Mouse (Mus musculus) CD4-positive, CD25-positive, alpha-beta regulatory T cell, adult 2 months (primary cell): ENCODE data around the gene Lrmda.

Experiments used
- DNase-seq: peaks from one replicate; pipeline ENCODE4 v3.0.0-alpha.2; 2012; ENCODE audit warnings: low read depth, low spot score

Gene Lrmda

DNA sequence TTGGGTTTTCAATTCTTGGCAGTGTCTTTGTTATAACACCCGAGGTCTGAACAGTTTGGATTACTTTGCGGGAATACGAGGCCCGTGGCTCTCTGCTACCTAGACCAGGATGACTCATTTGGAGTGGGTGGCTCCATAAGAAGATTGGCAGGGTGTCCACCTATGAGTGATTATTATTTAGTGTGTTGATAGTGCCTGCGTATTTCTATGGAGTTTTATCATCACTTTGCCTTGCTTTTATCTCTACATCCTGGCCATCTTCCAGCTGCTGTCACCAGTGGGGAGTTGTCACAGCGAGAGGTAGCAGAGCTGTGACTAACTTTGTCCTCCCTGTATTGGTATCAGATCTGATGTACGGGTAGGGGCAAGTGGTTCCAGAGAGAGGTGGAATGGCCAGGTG, 393.7 kb downstream of the Lrmda start:
- DNase-seq: no peak

DNA sequence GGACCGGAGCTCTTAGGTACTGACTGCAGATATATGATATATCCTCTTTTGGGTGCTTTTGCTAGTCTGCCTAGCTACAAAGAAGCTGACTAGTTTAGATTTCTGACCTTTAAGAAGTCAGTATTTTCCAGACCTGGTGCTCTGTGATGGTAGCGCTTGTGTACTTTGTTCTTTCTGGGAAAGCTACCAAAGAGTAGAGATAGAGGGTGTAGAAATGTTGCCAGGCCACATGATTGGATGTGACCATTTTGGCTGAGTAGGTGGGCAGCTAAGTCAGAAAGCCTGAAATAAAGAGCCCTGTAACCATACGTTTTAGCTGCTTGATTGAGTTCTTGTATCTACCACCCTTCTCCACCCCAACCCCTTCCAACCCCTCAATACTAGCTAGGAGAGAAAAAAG, 398.2 kb downstream of the Lrmda start:
- no peak for DNase-seq

DNA sequence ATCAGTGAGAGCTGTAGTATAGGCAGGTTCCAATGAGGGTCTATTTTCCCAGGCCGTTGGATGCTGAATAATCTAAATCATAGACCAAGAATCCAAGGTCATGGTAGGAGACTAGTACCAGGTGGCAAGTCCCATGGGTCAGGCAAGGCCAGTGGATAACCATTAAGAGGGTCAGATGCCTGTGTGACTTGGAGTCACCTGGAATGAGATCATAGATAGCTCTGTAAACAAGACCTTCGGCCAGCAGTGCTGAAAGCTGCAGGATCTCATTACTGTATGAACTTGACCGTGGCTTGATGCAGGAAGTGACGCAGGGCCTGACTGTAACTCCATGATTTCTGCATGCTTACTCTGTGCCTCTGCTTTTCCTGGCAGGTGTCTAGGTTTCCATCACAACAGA, 402.2 kb downstream of the Lrmda start:
- DNase-seq: no peak

DNA sequence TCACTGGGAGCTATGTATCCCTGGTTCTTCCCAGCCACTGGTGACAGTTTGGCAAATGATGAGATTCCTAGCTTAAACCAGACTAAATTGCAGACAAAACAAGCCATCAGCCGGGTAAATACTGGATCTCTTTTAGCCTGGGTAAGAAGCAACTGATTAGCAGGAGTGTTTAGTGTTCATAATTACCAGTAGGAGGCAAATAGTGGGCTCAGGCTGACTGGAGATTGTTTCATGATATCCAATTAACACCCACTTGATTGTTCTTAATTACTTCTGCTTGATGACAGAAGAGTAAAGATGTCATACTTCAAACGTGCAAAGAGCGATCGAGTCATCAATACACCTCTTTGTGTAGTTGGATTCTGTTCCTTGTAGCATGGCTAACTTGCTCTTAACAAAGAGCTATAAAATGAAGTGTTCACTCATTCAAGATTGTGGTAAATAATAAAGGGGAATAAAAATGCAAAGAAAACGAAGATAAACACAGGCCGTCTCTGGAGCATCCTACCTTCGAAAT, 405.6 kb downstream of the Lrmda start:
- DNase-seq: no peak

DNA sequence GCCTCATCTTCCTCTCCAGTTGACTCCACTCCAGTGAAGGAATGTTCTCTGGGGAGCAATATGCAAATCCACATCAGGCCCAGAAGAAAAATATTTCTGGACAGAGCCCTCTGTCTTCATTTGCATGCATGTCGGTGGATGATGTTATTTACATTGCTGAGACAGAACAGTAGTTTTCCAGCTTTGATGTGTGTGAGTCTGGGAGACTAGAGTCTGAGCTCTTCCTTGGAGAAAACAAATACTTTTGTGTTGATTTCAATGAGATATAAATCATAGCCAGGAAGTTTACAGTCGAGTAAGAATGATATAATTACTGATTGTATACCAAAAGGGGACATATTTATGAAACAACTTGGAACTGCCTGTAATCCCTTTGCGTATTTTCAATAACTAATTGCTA, 415.9 kb downstream of the Lrmda start:
- DNase-seq: no peak

DNA sequence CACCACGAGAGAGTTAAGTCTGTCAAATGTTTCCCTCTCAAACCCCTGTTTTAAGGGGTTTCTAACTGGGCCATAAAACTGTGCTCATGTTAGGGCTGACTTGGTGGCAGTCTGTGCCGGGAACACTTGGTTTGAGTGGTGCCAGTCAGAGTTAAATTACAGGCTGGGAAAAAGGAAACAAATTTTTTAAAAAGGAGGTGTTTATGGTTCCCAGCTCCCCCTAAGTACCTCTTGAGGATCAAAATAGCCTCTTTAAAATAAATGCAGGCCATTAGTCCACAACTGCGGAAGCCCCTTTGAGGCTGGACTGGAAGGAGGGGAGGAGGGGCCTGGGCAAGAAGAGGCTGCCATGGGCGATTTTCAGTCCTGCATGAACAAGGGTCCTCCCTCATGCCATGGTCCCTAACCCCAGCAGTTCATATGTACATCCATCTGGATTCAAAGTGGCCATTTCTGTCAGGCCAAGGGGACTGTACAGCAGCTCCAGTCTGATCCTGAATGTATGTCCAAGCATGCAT, 416.4 kb downstream of the Lrmda start:
- no peak for DNase-seq

DNA sequence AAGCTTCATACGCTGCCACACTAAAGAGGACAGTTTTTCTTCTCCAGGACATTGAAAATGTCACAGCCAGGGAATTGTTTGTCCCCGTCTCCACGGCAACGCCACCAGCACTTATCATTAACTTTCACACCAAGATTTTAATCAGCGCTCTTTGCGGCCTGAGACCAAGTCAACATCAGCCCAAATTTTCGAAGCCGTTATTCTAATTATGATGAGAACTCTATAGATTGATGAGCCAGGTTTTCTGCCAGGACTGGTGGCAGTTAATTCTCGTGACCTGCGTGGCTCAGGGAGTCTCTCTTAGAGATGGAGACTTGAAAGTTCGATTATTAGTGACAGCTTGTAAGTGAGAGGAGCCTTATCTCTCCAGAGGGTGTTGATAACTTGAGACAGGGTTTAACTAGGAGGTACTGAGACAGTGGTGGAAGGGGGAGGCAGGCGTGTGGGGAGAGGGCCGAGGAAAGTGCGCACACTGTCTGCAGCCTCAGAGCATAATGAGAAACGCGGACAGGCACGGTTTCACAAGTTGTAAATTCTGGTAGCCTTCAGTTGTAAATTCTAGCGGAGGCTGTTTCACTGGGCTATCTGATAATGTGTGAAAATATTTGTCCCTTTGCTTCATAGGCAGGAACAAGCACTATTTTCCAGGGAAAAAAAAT, 421.0 kb downstream of the Lrmda start:
- DNase-seq: no peak

DNA sequence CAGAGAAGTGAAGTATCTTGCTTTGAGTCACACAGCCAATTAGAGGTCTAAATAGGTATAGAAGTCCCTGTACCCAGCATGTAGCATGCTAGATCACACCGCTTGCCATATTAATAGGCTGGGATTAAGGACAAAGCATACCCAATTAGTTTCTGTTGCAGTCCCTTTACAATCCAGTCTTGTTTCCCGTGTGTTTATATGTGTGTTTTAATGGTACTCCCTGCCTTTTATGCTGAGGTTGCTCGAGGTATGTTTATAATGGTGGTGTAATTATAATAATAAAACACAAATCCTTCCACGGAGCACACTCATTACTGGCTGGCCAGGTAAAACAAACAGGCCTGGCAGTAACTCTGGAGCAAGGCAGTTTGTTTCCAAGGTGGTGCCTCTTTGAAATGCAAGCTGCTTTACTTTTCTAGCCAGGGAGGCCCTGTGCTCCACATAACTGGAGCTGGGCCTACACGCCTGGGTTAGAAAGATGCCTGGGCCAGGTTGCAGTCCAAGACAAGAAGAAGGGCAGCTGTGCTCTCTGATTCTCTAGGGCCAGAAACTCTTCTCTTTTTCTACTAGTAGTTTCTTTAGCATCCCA, 422.4 kb downstream of the Lrmda start:
- DNase-seq: no peak

DNA sequence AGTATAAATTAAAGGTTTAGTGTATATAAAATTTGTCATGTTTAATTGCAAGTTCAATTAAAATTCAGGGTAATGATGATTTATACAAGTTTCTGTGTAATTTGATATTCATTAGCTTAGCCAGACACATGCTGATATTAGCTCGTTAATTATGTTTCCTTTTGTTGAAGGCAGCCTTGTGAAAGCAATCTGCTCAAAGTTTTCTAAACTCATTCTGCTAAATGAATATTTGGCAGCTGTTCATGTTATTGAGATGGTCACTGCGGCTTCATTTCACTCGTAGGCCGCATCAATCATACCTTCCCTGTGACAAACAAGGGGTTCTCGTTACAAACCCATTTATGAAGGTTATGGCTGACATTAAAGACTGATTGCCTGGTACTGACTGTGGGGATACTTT, 423.2 kb downstream of the Lrmda start:
- no peak for DNase-seq

DNA sequence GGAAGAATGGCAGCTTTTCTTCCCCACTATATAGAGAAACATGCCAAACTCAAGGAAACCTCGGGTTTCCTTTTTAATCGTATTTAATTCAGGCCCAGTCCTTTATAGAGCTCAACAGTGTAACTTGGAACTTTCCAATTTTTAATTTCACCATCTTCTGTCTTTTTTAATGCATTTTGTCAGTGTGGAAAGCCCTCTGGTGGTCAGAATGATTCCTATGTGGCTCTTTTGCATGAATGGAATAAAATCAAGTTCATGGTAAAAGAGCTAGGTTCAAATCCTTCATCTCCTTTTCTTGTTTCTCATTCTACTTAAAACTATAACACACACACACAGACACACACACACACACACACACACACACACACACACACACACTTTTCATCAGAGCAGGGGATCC, 425.0 kb downstream of the Lrmda start:
- DNase-seq: no peak

DNA sequence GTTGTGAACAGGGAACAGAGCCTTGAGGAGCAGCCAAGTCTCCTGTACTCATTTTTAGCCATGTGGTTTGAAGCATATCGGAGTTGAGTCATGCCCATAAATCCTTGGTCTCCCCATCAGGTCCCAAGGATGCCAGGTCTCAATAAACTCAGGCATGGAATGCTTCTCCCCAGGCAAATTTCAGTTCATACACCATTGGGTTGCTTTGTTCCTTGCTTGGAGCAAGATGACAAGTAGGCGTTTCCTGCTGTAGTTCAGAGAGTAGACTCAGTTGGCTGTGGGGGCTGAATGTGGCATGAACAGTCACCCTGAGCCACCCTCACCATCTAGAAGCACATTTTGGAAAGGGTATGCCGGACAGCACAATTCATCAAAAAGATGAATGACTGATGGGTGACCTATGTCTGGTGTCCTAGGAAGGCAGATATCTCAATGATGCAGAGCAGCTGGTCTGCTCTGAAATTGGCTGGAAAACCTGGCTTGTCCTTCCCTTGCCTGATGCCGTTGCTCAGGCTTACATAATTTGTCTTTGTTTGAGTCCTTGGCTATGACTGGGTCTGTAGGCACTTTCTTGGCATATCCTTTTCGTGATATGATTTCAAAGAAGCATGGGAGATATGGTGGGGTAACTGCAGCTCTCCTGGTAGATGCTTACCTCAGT, 425.8 kb downstream of the Lrmda start:
- DNase-seq: no peak

DNA sequence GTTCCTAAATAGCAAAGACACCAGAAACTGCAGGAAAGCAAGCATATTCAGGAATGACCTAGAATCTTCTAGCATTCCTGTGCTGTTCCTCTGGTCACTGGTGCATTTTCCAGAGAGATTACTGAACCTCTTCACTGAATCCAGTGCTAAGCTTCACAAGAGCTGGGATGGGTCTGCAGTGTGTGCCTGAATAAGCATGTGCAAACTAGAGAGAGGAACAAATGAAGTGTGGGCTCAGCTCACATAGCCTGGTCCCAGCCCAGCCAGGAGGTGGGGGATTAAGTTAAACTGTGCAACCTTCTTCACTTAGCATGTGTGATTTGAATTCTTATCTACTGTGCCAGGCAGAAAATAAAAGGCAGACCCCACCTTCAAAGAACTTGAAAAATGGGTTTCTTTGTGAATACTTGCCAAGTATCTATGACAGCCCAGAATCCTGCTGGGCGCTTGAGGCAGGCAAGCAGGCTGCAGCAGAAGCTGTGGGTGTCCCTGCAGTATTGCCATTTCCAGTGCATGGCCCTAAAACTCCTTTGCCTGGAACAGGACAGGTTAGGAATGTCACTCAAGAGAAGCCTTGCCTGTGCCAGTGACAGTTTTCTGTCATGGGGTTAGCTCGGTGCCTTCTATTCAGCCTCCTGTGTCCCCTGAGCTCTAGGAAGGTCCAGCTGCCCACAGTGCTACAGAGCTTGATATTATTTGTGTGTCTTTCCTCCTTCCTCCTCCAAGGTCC, 426.5 kb downstream of the Lrmda start:
- DNase-seq: no peak

DNA sequence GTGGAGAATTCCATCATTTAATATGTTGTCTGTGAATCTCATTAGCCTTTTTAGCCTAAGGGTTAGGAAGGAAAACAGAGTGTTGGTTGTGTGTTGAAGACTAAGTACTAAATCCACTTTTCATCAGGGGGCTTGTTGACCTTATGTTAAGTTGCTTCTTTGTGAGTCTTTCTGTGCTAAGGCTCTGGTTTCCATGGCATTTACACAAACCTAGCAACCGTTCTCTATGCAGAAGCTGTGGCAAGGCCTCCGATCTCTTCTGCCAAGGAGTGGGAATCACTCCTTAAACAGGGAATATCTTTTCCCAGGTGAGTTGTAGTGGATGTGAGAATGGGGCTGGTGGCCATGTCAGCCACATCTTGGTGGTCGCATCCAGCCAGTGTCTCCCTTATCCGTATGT, 432.1 kb downstream of the Lrmda start:
- DNase-seq: no peak

DNA sequence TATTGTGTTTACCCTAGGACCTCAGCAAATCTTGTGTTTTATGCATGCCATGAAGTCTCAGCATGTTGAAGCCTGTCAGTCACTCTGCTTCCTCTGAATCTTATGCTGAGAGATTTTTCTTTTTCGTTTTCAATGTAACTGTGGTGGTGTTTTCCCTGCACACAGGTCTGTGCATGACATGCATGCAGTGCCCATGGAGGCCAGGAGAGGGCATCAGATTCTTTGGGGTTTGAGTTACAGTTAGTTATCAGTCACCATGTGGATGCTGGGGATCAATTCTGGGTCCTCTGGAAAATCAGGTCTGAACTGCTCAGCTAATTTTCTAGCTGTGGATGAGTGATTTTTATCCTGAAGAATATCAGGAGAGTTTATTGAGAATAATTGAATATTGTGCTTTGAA, 444.8 kb downstream of the Lrmda start:
- DNase-seq: no peak

DNA sequence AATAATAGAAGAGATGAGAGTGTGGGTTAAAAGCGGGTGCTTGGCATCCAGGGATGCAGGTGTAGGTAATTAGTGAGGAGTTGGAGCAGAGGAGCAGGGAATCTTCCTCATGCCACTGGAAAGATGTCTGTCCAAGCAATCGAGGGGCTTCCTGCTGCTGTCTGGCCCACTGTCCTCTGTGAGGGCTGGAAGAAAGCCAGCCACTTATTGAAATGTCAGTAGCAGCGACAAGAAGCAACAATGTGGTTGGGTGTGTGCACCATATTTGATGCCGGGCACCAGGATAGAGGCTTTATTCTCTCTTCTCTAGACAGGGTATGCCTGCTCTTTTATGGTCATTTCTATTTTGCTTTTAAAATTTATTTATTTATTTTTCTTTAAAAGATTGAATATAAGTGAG, 451.5 kb downstream of the Lrmda start:
- DNase-seq: no peak

DNA sequence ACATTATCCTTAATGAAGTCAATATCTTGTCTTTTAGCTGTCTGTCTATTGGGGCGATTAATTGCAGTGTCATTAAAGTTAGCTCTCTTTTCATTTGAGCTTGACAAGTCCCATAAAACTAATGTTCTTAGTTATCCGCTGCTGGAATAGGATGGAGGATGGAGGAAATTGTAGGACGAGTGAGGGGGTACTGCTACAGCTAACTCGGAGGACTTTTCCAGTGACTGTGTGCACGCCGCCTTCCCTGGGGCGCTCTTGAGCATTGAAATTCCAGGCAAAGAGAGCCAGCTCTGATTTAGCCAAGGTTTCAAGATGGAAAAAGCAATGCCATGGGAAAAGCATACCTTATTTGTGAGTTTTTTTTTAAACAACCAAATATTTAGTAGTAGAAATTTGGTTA, 453.9 kb downstream of the Lrmda start:
- no peak for DNase-seq

DNA sequence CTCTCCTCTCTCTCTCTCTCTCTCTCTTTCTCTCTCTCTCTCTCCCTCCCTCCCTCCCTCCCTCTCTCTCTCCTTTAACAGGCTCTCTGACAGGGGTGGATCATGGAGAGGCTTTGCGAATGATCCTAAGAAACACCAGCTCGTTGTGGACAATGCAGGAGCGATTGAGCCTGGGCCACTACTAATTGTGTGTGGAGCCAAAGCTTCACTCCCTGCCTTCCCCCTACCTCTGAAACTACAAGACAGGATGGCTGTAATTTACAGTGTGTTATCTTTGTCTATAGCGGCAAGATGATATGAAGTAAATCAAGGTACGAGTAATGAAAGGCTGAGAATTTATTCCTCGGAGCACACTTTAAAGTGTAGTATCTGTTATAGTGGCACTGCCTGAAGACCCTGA, 454.5 kb downstream of the Lrmda start:
- no peak for DNase-seq

DNA sequence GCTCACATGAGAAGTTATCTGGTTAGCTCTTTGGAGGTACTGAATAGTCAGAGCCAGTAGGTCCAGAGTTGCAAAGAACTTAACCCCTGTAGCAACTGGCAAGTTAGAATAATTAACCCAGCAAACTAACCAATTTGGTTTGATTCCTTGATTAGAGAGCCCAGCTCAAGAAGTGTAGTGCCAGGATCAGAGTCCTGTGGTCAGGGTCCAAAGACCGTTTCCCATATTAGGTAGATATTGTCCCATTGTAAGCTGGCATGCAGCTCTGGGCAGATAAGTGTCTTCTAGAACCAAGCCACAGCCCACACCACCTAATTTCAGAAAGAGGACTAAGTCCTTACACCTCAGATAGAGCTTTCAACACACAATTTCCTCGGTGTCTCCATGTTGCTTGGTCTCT, 473.8 kb downstream of the Lrmda start:
- DNase-seq: no peak

DNA sequence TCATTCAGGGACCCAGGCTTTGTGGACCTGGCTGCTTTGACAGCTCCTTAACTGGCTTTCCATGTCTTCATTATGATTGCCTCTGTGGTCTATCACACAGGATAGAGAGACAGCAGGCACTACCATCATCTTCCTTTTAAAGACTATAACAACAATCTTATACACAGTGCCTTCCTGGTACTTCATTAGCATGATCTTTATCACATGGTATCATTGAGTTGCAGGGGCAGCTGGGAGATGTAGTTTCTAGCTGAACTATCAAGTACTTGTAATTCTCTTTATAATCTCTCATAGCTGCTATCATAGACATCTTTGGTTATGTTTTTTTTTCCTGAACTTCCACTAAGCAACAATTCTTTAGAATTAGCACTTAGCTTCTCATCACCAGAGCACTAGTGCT, 474.8 kb downstream of the Lrmda start:
- DNase-seq: no peak

DNA sequence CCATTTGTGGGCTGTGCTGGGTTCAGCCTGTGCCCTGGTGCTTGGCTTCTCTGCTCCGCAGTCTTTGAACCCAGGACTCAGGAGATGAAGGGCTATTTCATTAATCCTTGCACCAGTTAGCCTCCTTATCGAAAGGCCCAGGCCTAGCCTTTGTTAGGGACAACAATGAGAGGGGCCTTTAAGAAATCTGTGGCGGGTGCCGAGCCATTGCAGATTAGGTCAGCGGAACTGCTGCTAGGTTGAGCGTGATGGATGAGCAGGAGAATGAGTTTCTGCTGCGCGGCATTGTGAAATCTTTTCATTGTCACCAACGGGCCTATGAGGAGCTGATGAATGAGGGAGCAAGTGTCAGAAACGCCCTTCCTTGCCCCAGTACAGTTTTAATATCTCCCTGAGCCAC, 475.4 kb downstream of the Lrmda start:
- DNase-seq: no peak

DNA sequence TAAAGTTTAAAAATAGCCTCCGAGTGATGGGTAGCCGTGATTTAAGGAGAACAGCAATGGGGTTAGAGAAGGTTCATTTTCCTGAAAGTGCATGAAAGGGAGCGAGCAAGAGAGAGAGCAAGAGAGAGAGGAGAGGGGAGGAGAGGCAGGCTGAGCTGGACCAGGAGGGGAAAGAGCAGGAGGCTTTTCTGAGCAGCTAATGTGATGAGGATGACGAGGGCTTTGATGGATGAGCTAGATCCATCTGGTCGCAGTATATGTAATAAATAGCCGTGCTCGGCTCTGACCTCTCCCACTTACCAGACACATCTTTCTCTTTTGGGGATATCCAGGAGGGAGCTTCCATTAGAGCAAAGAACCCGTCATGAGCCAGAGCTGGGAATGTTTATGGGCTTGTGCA, 475.8 kb downstream of the Lrmda start:
- no peak for DNase-seq

DNA sequence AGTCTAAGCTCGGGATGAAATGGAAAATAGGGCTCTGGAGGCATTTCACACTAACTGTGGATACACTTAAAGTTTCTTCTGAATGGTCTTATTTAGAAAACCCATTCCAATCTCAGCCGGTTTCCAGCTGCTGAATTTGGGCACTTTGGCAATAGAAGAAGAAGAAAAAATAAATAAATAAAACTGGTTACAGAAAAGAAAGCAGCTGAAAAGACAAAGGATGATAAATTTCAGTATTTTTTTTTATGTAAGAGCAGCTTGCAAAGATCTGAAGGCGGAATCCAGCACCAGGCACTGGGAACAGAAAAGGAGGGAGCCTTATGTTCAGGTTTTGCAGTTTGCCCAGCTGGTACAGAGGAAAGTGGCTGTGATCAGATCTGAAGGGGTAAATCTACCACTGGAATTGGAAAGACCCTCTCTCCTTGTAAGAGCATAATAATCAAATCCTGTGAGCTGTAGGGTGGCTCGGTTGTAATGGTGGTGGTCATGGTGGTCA, 478.2 kb downstream of the Lrmda start:
- DNase-seq: no peak
